Mouse (Mus musculus): ENCODE results near the gene Krtap5-5. TPM values are rescaled to one million over a fixed set of nuclear protein-coding genes. Genes with fewer than 3 reads are reported as not detected.
"Not testable (repeated sequence)": the region's sequence is repeated elsewhere in the genome, so short reads cannot be mapped to it uniquely, and the experiment has no call there.

The Krtap5-5 gene
- total RNA-seq (2021) = not detected

DNA sequence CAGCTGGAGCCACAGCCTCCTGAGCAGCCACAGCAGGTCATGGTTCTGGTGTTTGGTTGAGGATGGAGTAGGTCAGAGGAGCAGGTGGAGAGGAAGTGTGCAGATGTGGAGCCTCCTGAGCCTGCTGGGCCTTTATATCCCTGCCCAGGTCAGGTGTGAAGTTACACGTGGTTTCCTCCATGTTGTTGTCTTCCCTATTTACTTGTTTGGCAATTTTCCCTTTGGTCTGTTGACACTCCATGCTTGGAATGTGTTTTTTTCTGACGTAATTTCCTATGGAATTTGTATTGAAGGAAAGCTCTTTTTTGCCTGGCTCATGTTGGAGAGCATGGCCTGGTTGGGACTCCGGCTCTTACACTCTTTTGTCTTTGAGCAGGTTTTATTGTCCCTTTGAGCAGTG lies at the start of gene Krtap5-5:
Gene Krtap5-5, minus strand, starts transcription at position 101 of the 400 bp plus-strand sequence.
- intact Hi-C loops (cut with DNase I); DNase-seq (ENCODE audit: low spot score in 2 of 2): not testable (repeated sequence)

GRCm38 (mm10) chr7:142279291-142279690 lies 49.5 kb upstream of the Krtap5-5 start:
- DNase-seq (ENCODE audit: low spot score in 2 of 2); intact Hi-C loops (cut with DNase I): not testable (repeated sequence)

DNA sequence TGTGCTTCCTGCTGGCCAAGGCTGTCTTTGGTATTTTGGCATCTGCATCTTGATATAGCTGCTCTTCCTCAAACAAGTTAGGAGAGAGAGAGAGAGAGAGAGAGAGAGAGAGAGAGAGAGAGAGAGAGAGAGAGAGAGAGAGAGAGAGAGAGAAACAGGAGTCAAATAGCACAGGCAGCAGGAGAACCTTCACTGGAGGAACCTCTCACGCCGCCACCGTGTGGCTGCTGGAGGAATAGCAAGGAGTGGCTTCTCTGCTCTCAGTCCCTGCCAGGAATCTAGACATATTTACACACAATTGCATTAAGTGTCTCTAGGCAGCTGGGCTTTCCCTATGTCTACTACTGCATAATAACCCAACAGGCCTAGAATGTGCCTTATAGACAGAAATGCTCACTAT lies 48.4 kb upstream of the Krtap5-5 start:
- intact Hi-C loops (cut with DNase I) = not testable (repeated sequence)

DNA sequence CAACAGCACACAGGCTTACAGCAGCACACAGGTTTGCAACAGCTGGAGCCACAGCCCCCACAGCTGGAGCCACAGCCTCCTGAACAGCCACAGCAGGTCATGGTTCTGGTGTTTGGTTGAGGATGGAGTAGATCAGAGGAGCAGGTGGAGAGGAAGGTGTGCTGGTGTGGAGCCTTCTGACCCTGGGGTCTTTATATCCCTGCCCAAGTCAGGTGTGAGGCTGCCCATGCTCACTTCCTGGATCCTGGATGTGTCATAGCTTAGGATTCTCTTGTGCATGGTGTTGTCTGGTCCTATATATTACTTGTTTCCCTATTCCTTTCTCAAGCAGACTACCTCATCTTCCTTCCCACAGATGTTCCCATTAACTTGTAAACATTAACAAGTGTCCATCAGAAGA lies 44.5 kb upstream of the Krtap5-5 start, which contains the start of gene Gm4559:
Gene Gm4559, minus strand, starts transcription at position 101 of the 400 bp plus-strand sequence.
- intact Hi-C loops (cut with DNase I); DNase-seq (ENCODE audit: low spot score in 2 of 2): not testable (repeated sequence)

More for the DNA sequence above, 48.4 kb upstream of the Krtap5-5 start:
- peak; percentile 58 to 66 for DNase-seq (ENCODE audit: low spot score in 2 of 2)

GRCm38 (mm10) chr7:142258254-142258653 lies 28.5 kb upstream of the Krtap5-5 start, which contains the start of gene Gm2431:
TSS of gene Gm2431 (minus strand) at chr7:142258354.
- intact Hi-C loops (cut with DNase I) = loop anchor here (10.0 kb wide), 1 partner anchor 243 kb away; no protein-coding TSS in a partner anchor
- not testable (repeated sequence) for DNase-seq (ENCODE audit: low spot score in 2 of 2)

- intact Hi-C loops (cut with DNase I) = loop anchor here (10.0 kb wide), 1 partner anchor 241 kb away; no protein-coding TSS in a partner anchor
- DNase-seq (ENCODE audit: low spot score in 2 of 2) = peak; percentile 43 to 49
Measured at GRCm38 (mm10) chr7:142255517-142255916, 25.7 kb upstream of the Krtap5-5 start.

DNA sequence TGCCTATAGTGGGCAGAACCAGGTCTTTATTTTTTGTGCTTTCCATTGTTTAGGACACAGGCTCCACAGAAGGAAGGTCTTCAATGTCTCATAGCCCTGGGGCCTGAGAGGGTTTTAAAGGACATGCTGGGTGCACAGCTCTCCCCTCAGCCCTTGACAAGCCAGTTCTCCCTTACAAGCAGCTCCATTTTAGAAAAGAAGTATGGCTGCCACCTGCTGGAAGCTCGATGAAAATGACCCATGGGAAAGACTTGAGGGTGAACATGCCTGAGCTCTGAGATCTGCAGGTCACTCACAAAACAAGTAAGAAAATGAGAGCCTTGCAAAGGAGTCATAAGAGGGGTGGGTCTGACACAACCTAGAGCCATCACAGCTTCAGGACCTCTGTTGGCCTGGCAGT lies 20.1 kb upstream of the Krtap5-5 start:
- peak; percentile 14 to 50 for DNase-seq (ENCODE audit: low spot score in 2 of 2)
- intact Hi-C loops (cut with DNase I) = loop anchor here (2.0 to 10.0 kb wide), 2 partner anchors 103 to 235 kb away; no protein-coding TSS in a partner anchor

- intact Hi-C loops (cut with DNase I) = no loop called here
- no peak for DNase-seq (ENCODE audit: low spot score in 2 of 2)
Measured at GRCm38 (mm10) chr7:142240978-142241377, 11.2 kb upstream of the Krtap5-5 start, which contains the start of gene Gm40460. TSS of gene Gm40460 (minus strand) at chr7:142241078.

- no peak for DNase-seq (ENCODE audit: low spot score in 2 of 2)
- intact Hi-C loops (cut with DNase I) = no loop called here
Measured at GRCm38 (mm10) chr7:142231540-142231939, 1.8 kb upstream of the Krtap5-5 start.

GRCm38 (mm10) chr7:142224518-142224917 lies 5.3 kb downstream of the Krtap5-5 start:
- intact Hi-C loops (cut with DNase I) = no loop called here
- DNase-seq (ENCODE audit: low spot score in 2 of 2) = no peak

DNA sequence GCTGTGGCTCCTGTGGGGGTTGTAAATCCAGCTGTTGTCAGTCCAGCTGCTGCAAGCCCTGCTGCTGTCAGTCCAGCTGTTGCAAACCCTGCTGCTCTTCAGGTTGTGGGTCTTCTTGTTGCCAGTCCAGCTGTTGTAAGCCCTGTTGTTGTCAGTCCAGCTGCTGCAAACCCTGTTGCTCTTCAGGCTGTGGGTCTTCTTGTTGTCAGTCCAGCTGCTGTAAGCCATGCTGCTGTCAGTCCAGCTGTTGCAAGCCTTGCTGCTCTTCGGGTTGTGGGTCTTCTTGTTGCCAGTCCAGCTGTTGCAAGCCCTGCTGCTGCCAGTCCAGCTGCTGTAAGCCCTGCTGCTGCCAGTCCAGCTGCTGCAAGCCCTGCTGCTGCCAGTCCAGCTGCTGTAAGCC lies 17.6 kb downstream of the Krtap5-5 start:
- DNase-seq (ENCODE audit: low spot score in 2 of 2); intact Hi-C loops (cut with DNase I): not testable (repeated sequence)

DNA sequence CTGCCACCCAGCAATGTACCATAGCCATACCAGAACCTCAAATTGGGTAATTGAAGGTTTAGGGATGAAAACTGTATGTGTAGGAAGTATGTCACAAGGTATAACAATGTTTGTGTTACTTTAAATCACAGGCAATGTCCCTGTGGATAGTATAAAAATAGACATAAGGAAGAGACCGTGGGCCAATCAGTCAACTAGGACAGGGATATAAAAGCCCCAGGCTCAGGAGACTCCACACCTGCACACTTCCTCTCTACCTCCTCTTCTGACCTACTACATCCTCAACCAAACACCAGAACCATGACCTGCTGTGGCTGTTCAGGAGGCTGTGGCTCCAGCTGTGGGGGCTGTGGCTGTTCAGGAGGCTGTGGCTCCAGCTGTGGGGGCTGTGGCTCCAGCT lies 18.2 kb downstream of the Krtap5-5 start, which contains the start of gene Gm7579:
Gene Gm7579, plus strand, starts transcription at position 301 of the 400 bp plus-strand sequence.
- no peak for DNase-seq (ENCODE audit: low spot score in 2 of 2)
- intact Hi-C loops (cut with DNase I) = no loop called here

- DNase-seq (ENCODE audit: low spot score in 2 of 2); intact Hi-C loops (cut with DNase I): not testable (repeated sequence)
Measured at GRCm38 (mm10) chr7:142206891-142207290, 22.9 kb downstream of the Krtap5-5 start.

GRCm38 (mm10) chr7:142205488-142205887 lies 24.3 kb downstream of the Krtap5-5 start:
- intact Hi-C loops (cut with DNase I) = no loop called here
- no peak for DNase-seq (ENCODE audit: low spot score in 2 of 2)

- intact Hi-C loops (cut with DNase I) = no loop called here
- no peak for DNase-seq (ENCODE audit: low spot score in 2 of 2)
Measured at GRCm38 (mm10) chr7:142201064-142201463, 28.7 kb downstream of the Krtap5-5 start, which contains the start of gene Krtap5-3. TSS of gene Krtap5-3 (plus strand) at chr7:142201364.

DNA sequence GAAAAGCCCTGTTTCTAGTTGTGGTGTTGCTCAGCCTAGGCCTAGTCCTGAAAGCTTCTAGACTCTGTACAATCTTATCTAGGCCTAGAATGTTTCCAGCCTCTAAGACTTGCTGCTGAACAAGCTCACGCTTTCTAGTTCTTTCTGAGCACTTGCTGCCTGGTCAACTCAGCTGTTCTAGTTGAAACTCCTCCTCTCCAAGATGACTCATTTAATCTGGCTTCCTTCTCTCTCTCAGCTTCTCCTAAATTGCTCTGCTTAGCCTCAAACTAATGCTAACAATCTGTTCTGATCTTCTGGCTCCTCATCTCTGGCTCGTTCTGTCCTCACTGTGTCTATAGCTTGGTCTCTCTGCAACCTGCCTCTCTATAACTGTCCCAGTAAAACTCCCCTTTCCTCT lies 31.0 kb downstream of the Krtap5-5 start:
- DNase-seq (ENCODE audit: low spot score in 2 of 2) = peak in 1 of 2 experiments; percentile 16

GRCm38 (mm10) chr7:142190289-142190688 lies 39.5 kb downstream of the Krtap5-5 start, which contains the start of gene Gm10153:
TSS of gene Gm10153 (minus strand) at chr7:142190389.
- no peak for DNase-seq (ENCODE audit: low spot score in 2 of 2)
- intact Hi-C loops (cut with DNase I) = no loop called here

More for the DNA sequence above, 31.0 kb downstream of the Krtap5-5 start:
- intact Hi-C loops (cut with DNase I) = no loop called here

DNA sequence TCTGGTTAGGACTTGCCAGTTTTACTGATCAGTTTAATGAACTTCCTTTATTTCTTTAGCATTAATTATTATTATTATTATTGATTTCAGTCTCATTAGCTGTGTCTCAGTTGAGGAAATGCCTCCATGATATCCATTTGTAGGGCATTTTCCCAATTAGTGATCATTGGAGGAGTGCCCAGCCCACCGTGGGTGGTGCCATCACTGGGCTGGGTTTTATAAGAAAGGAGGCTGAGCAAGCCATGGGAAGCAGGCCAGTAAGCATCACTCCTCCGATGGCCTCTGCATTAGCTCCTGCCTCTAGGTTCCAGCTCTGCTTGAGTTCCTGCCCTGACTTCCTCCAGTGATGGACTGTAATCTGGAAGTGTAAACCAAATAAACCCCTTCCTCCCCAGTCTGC lies 41.6 kb downstream of the Krtap5-5 start:
- intact Hi-C loops (cut with DNase I) = no loop called here
- no peak for DNase-seq (ENCODE audit: low spot score in 2 of 2)

GRCm38 (mm10) chr7:142181021-142181420 lies 48.8 kb downstream of the Krtap5-5 start:
- no peak for DNase-seq (ENCODE audit: low spot score in 2 of 2)

More at GRCm38 (mm10) chr7:142181021-142181420, 48.8 kb downstream of the Krtap5-5 start:
- intact Hi-C loops (cut with DNase I) = no loop called here

Measured in left cerebral cortex, postnatal 25 days (tissue).